Mouse (Mus musculus): ENCODE measurements at regions not wholly inside any gene's neighbourhood (a gene's known extent, or its start where the extent isn't known, plus 50 kb on each side); places are given as distances from the start of the nearest gene placed in this dataset.
A peak's percentile ranks its signal among the peaks of the same experiment; 100 is the strongest.

DNA sequence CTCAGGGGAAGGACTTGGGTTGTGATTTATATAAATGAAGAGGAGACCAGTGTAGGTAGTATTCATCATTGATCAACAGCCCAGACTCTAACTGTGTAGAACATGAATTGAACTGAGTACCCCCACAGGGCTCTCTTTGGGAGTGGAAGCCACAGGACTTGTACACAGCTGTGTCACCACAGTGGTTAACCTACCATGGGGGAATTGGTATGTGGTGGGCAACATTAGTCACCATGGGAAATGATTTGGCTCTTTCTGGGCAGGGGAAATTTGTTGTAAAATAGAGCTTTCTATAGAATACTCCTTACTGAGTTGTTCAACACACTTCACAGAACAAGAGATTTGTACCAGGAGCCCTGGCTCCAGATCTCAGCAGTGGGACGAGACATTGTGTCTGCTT lies 87.3 kb upstream of the Prdm1 start:
- H3K4me3 ChIP-seq (ENCODE audit: insufficient read depth, low read depth, low read length) = no peak overlapping the region
- H3K4me1 ChIP-seq (ENCODE audit: control insufficient read depth, insufficient read depth, low read length) = no peaks in the 10 kb centered on the region
- DNase-seq = no peak
- TF ChIP-seq POLR2A (IDR thresholded peaks at IDR 0.05; ENCODE audit: low read depth, low read length) = no peak
- no peak for TF ChIP-seq CTCF (conservative IDR thresholded peaks at IDR 0.05; ENCODE audit: insufficient read depth, insufficient read length, low read depth, low read length)
- no peaks in the 10 kb centered on the region for H3K36me3 ChIP-seq (ENCODE audit: control insufficient read depth, insufficient read depth, low read length)
- 84% methylated on average over 1 of the region's 1 CpGs for WGBS
- no peak overlapping the region for H3K27ac ChIP-seq (ENCODE audit: insufficient read depth, low read depth, low read length)
- H3K27me3 ChIP-seq (replicated peaks; ENCODE audit: control insufficient read depth, insufficient read depth, low read length) = no peaks in the 10 kb centered on the region

DNA sequence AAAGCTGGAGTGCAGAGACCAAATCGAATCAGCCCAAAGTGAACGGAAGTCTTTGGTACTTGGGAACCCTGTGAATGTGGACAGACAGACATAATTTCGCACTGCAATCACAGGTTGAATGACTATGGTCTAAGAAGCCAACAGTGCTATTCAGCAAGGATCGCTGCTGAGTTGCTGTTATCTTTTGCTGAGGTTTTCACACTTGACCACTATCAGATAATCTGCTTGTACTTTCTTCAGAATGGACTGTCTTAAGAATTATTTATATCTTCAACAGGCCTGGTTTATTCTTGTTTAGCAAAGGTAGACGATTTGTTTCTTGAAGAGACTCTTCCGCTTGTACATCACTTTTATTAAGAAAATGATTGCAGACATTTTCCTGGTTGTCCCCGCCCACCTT lies 84.3 kb upstream of the Prdm1 start:
- TF ChIP-seq CTCF (conservative IDR thresholded peaks at IDR 0.05; ENCODE audit: insufficient read depth, insufficient read length, low read depth, low read length) (no peak), POLR2A (IDR thresholded peaks at IDR 0.05; ENCODE audit: low read depth, low read length) (no peak)
- Histone ChIP-seq H3K36me3 (ENCODE audit: control insufficient read depth, insufficient read depth, low read length) (no peaks in the 10 kb centered on the region), H3K4me1 (ENCODE audit: control insufficient read depth, insufficient read depth, low read length) (no peaks in the 10 kb centered on the region), H3K27me3 (replicated peaks; ENCODE audit: control insufficient read depth, insufficient read depth, low read length) (no peaks in the 10 kb centered on the region), H3K27ac (ENCODE audit: insufficient read depth, low read depth, low read length) (no peak overlapping the region), H3K4me3 (ENCODE audit: insufficient read depth, low read depth, low read length) (no peak overlapping the region)
- no peak for DNase-seq
- 94% methylated on average over 7 of the region's 7 CpGs for WGBS

DNA sequence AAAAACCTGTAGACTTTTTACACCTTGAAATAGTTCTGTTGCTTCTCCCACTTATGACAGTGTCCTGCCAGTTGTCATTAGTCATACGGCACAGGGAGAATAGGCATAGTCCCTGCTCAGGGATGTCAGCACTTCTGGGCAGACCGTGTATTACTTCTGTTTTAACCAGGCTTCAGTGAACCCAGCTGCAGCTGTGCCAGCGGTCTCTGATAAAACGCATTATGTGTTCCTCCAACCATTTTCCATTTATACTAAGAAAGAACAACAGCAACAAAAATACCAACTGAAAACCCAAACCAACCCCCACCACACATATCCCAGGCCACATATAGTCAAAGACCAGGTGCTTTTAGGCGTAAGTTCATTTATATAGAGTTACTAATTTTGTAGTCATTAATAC lies 83.1 kb upstream of the Prdm1 start:
- no peaks in the 10 kb centered on the region for H3K36me3 ChIP-seq (ENCODE audit: control insufficient read depth, insufficient read depth, low read length)
- 84% methylated on average over 5 of the region's 5 CpGs for WGBS
- no peak overlapping the region for H3K27ac ChIP-seq (ENCODE audit: insufficient read depth, low read depth, low read length)
- DNase-seq = no peak
- TF ChIP-seq POLR2A (IDR thresholded peaks at IDR 0.05; ENCODE audit: low read depth, low read length) = no peak
- no peak for TF ChIP-seq CTCF (conservative IDR thresholded peaks at IDR 0.05; ENCODE audit: insufficient read depth, insufficient read length, low read depth, low read length)
- no peak overlapping the region for H3K4me3 ChIP-seq (ENCODE audit: insufficient read depth, low read depth, low read length)
- H3K27me3 ChIP-seq (replicated peaks; ENCODE audit: control insufficient read depth, insufficient read depth, low read length) = no peaks in the 10 kb centered on the region
- H3K4me1 ChIP-seq (ENCODE audit: control insufficient read depth, insufficient read depth, low read length) = no peaks in the 10 kb centered on the region

DNA sequence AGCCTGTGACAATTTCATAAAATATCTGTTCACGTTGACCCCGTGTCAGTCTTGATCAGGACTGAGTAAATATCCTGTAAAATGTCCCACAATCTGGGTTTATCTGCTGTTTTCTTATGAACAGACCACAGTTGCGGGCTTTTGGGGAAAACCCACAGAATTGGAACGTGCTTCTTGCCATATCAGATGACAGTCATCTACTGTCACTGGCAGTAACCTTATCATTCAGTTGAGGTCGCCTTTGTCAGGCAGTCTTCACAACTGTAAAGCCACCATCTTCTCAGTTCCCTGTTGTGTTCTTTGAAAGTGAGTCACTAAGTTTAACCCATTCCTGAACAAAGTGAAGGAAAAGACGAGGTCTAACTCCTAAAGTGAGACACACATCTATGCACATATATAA lies 80.9 kb upstream of the Prdm1 start:
- Histone ChIP-seq H3K36me3 (ENCODE audit: control insufficient read depth, insufficient read depth, low read length) (no peaks in the 10 kb centered on the region), H3K27ac (ENCODE audit: insufficient read depth, low read depth, low read length) (no peak overlapping the region), H3K4me1 (ENCODE audit: control insufficient read depth, insufficient read depth, low read length) (no peaks in the 10 kb centered on the region; the same call in 1 of the 2 replicates), H3K27me3 (replicated peaks; ENCODE audit: control insufficient read depth, insufficient read depth, low read length) (no peaks in the 10 kb centered on the region), H3K4me3 (ENCODE audit: insufficient read depth, low read depth, low read length) (no peak overlapping the region)
- DNase-seq = no peak
- TF ChIP-seq POLR2A (IDR thresholded peaks at IDR 0.05; ENCODE audit: low read depth, low read length) (no peak), CTCF (conservative IDR thresholded peaks at IDR 0.05; ENCODE audit: insufficient read depth, insufficient read length, low read depth, low read length) (no peak)
- 75% methylated on average over 6 of the region's 6 CpGs for WGBS

- DNase-seq = no peak
- Histone ChIP-seq H3K27me3 (replicated peaks; ENCODE audit: control insufficient read depth, insufficient read depth, low read length) (no peaks in the 10 kb centered on the region), H3K36me3 (ENCODE audit: control insufficient read depth, insufficient read depth, low read length) (no peaks in the 10 kb centered on the region), H3K4me3 (ENCODE audit: insufficient read depth, low read depth, low read length) (no peak overlapping the region), H3K4me1 (ENCODE audit: control insufficient read depth, insufficient read depth, low read length) (no peaks in the 10 kb centered on the region; the same call in 1 of the 2 replicates), H3K27ac (ENCODE audit: insufficient read depth, low read depth, low read length) (no peak overlapping the region)
- 44% methylated on average over 5 of the region's 5 CpGs for WGBS
- no peak for TF ChIP-seq CTCF (conservative IDR thresholded peaks at IDR 0.05; ENCODE audit: insufficient read depth, insufficient read length, low read depth, low read length)
- TF ChIP-seq POLR2A (IDR thresholded peaks at IDR 0.05; ENCODE audit: low read depth, low read length) = no peak
Observed at GRCm38 (mm10) chr10:44607334-44607851, 79.1 kb upstream of the Prdm1 start.

- no peaks in the 10 kb centered on the region; the same call in 1 of the 2 replicates for H3K4me1 ChIP-seq (ENCODE audit: control insufficient read depth, insufficient read depth, low read length)
- no peak overlapping the region for H3K4me3 ChIP-seq (ENCODE audit: insufficient read depth, low read depth, low read length)
- peak; percentile 60 for DNase-seq
- TF ChIP-seq CTCF (conservative IDR thresholded peaks at IDR 0.05; ENCODE audit: insufficient read depth, insufficient read length, low read depth, low read length) (no peak), POLR2A (IDR thresholded peaks at IDR 0.05; ENCODE audit: low read depth, low read length) (no peak)
- no peaks in the 10 kb centered on the region for H3K36me3 ChIP-seq (ENCODE audit: control insufficient read depth, insufficient read depth, low read length)
- H3K27ac ChIP-seq (ENCODE audit: insufficient read depth, low read depth, low read length) = no peak overlapping the region
- H3K27me3 ChIP-seq (replicated peaks; ENCODE audit: control insufficient read depth, insufficient read depth, low read length) = no peaks in the 10 kb centered on the region
- 61% methylated on average over 11 of the region's 11 CpGs for WGBS
Observed at GRCm38 (mm10) chr10:44604512-44604911, 76.2 kb upstream of the Prdm1 start.

- Histone ChIP-seq H3K4me3 (ENCODE audit: insufficient read depth, low read depth, low read length) (no peak overlapping the region), H3K27ac (ENCODE audit: insufficient read depth, low read depth, low read length) (no peak overlapping the region), H3K4me1 (ENCODE audit: control insufficient read depth, insufficient read depth, low read length) (no peaks in the 10 kb centered on the region; the same call in 1 of the 2 replicates), H3K36me3 (ENCODE audit: control insufficient read depth, insufficient read depth, low read length) (no peaks in the 10 kb centered on the region), H3K27me3 (replicated peaks; ENCODE audit: control insufficient read depth, insufficient read depth, low read length) (no peaks in the 10 kb centered on the region)
- 93% methylated on average over 5 of the region's 5 CpGs for WGBS
- TF ChIP-seq CTCF (conservative IDR thresholded peaks at IDR 0.05; ENCODE audit: insufficient read depth, insufficient read length, low read depth, low read length) (no peak), POLR2A (IDR thresholded peaks at IDR 0.05; ENCODE audit: low read depth, low read length) (no peak)
- no peak for DNase-seq
Observed at GRCm38 (mm10) chr10:44603461-44603860, 75.2 kb upstream of the Prdm1 start.

Data from kidney, adult 2 months (tissue).